Mouse (Mus musculus) adrenal gland, adult 18-20 months (tissue): ENCODE measurements at regions not wholly inside any gene's neighbourhood (a gene's known extent, or its start where the extent isn't known, plus 50 kb on each side); places are given as distances from the start of the nearest gene placed in this dataset.

ENCODE experiments used
- DNase-seq, 2 experiments: peaks; one replicate each; pipeline ENCODE4 v3.0.0; 2021 to 2022; ENCODE audit warnings: low spot score in 2 of 2

- DNase-seq = no peak
Observed at GRCm38 (mm10) chr19:36178828-36179251, 58.9 kb upstream of the Ankrd1 start.

DNA sequence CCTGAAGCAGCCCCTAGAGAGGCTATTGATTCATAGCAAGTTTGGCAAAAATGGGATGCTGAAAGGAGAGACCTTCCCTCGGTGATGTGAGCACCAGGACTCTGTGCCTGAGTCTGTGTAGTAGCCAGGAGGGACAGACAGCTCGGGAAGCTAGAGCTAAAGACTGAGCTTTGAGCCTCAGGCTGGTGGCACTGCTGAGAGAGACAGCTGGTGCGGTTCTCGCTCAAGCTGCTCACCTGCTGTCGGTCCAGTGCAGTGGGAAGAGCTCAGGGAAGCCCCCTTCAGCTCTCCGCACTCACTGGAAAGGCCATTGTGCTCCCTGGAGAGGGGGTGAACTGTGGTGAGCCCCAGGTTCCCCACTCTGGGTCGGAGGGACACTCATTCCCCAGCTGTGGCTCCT, 60.4 kb upstream of the Ankrd1 start:
- DNase-seq = no peak

GRCm38 (mm10) chr19:36181535-36181934, 61.6 kb upstream of the Ankrd1 start:
- no peak for DNase-seq

- DNase-seq = peak; percentile 38 to 42
Observed at GRCm38 (mm10) chr19:36183127-36183526, 63.2 kb upstream of the Ankrd1 start.

- DNase-seq = no peak
Observed at GRCm38 (mm10) chr19:36189662-36190061, 69.8 kb upstream of the Ankrd1 start.

GRCm38 (mm10) chr19:36191641-36192040, 71.7 kb upstream of the Ankrd1 start:
- DNase-seq = no peak

GRCm38 (mm10) chr19:36204269-36204668, 84.4 kb upstream of the Ankrd1 start:
- DNase-seq = no peak

DNA sequence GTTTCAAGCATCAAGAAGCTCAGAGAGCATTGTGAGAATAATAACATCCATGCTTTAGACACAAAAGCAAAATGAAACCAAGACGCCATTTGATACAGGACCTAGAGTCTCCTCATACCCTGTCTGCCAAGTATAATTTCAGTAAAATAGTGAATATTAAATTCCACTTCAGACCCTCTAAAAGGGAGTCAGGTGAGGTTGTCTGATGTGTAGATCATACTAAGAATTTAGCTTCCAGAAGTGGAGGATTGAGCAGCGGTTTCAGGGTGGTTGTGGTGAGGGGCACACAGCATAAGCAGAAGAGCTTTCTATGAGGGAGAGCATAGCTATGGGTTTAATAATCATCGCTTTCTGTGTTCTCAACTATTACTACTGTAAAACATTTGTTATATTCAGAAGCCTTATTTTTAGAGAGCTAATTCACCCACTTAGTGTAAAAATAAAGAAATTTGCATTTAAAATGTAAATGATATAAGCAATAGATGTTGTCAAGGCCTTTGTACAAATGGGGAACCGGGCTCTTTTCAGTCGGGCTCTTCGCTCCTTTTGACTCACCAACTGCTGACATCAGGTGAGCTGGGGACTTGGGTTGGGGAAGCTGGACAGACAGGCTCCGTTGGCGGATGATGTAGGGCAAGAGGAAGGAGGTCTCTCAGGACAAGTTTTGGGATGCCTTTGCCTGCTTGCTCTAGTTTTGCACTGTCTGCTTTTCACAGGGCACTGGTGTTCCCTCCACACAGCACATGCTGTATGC, 85.2 kb upstream of the Ankrd1 start:
- no peak for DNase-seq

GRCm38 (mm10) chr19:36207735-36208288, 87.9 kb upstream of the Ankrd1 start:
- no peak for DNase-seq

DNA sequence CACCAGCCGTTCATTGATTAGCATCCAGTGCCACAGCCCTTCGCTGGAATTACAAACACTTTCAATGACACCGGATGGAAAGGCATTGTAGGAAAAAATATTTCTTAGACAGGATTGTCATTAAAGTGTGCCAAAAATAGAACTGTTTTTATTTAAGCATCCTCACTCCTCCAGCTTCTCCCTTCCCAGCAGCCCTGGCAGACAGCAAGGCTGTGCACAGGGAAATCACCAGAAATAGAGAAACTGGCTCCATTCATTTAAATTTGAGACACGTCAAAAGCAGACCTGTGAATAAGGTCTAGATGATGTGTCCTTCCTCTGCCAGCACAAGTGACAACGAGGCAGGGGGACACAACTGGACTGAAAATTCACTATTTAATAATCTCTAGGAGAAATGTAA, 88.5 kb upstream of the Ankrd1 start:
- DNase-seq = no peak

DNA sequence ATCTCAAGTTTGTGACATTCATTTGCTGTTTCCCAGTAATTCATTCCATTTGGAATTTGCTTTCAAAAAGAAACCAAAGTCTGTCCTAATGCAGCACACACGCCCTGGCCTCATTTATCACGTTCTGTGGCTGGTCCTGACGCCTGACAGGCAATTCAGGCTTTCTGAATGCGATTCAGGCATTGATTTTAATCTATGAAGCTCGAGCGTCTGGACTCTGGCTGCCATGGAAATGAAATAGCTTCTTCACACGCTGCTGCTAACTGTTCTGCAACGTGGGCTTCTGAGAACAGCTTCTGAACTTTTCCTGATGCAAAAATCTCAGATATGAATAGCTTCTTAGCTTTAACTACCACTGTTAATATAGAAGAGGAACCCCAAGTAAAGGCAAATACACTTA, 93.6 kb upstream of the Ankrd1 start:
- DNase-seq = no peak

- DNase-seq = peak in 1 of 2 experiments; percentile 23
Observed at GRCm38 (mm10) chr19:36214188-36214968, 94.5 kb upstream of the Ankrd1 start.

DNA sequence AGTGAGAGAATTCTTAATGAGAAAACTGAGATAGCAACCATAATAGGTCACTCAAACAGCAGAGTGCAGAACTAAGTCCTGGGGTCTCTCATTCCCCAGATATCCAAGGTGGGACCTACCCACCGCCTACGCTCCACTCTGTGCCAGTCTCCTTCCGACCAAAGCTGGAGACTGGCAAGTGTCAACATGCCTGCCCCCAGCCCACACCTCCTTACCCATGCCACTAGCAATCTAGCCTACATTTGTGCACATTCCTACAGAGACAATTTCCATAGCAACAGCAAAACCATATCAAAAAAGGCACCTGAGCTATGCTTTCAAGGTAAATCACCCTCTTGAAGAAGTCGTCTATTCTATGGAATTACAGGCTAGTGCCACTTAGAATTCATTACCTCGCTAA, 97.3 kb upstream of the Ankrd1 start:
- DNase-seq = no peak

DNA sequence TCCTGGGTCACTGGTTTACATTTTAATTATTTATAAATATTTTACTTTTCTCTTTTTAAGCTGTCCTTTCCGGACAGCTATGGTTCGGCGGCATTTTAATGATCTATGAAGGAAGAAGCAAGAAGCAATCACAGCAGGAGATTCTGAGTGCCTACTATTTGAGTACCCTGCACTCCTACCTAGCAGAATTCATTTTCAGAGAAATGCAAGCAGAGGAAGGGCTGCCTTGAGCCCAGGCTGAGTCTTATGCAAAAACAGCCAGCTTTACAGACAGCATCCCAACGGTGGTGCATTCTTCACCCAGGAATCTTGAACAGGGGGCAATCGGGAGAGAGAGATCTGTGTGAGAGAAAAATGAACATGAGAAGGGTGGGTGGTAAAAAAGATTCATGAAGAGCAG, 97.7 kb upstream of the Ankrd1 start:
- no peak for DNase-seq

- no peak for DNase-seq
Observed at GRCm38 (mm10) chr19:36218921-36219320, 99.0 kb upstream of the Ankrd1 start.

DNA sequence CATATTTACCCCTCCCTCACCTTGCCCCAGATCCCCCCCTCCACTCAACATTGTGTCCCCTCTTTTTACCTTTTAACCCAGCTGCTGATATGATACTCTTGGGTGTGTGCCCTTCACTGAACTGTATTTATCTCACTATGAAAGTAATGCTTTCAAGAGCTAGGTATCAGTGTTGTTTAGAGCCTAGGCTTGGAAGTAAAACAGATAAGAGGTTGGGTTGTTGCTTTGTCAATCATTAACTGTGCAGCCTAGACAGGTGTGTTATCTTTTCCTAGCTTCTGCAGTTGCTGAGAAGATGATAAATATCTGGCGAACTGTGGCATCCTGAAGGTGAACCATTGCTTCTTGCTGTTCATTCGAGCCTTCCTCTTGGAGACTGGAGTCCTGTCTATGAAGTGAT, 101.2 kb upstream of the Ankrd1 start:
- no peak for DNase-seq

- no peak for DNase-seq
Observed at GRCm38 (mm10) chr19:36221596-36221995, 101.7 kb upstream of the Ankrd1 start.

- DNase-seq = no peak
Observed at GRCm38 (mm10) chr19:36222198-36222597, 102.3 kb upstream of the Ankrd1 start.

DNA sequence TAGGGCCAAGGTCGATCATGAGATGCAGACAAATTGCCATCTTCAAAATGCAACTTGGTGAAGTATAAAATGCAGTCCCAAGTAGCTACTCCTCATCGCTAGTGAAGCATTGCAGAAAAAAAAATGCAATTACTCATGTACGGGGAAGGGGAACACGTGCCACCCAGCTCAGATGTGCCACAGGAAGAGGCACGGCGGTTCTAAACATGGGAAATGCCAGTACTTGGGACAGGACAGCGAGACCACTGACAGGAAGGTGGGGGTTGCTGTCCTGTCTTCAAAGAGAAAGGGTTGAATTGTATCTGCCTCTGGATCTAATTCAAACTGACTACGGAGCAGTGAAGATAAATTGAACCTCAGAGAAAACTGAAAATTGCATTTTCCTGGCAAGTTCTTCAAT, 104.6 kb upstream of the Ankrd1 start:
- no peak for DNase-seq

- no peak for DNase-seq
Observed at GRCm38 (mm10) chr19:36225612-36226011, 105.7 kb upstream of the Ankrd1 start.

GRCm38 (mm10) chr19:36227418-36228160, 107.7 kb upstream of the Ankrd1 start:
- DNase-seq = no peak

DNA sequence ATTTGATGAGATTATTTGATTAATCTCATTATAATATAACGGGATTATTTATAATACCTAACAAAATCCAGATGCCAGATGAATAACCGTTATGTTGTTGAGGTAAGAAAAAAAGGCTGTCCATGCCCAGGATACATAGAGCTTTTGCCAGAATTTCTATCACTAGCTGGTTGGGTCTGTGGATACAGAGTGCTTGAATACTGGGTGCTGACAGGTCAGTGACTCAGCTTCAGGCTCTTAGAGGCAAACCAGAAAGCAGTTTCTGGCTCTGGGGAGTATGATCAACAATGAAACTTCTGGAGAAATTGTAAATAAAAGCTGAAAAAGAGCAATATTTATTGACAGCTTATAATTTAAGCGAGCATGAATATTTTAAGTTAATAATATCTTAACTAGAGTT, 109.4 kb upstream of the Ankrd1 start:
- no peak for DNase-seq
